Mouse (Mus musculus) lung, adult 2 months (tissue): ENCODE results near the gene Pomgnt2. TPM values are rescaled to one million over a fixed set of nuclear protein-coding genes. Genes with fewer than 3 reads are reported as not detected.

Experiments used
- DNase-seq: peaks from one replicate; pipeline ENCODE4 v3.0.0; 2022
- H3K4me1 ChIP-seq: fragments of 200-500 bp; 2 replicates; pipeline ENCODE4 v1.6.1; 2011; ENCODE audit warnings: low read length; ENCODE audit not compliant: control insufficient read depth, insufficient read depth
- H3K4me3 ChIP-seq: fragments of 200-500 bp; replicated peaks from 2 replicates; pipeline ENCODE3; 2011; ENCODE audit warnings: low read depth, mild to moderate bottlenecking, control low read depth, low read length; ENCODE audit errors: extremely low read depth
- CTCF ChIP-seq: fragments of 200-500 bp; IDR thresholded peaks from 2 replicates; pipeline ENCODE4 v1.5.1; 2011; ENCODE audit warnings: mild to moderate bottlenecking, low read length, control low read depth; ENCODE audit not compliant: insufficient read depth
- POLR2A ChIP-seq: fragments of 200-500 bp; IDR thresholded peaks from 2 replicates; pipeline ENCODE4 v1.6.1; 2011; ENCODE audit warnings: low read depth, mild to moderate bottlenecking, control low read depth, low read length, borderline replicate concordance; ENCODE audit errors: extremely low read depth
- WGBS: fragments of 180-500 bp; shearing (Covaris S2); methylation state at CpG from one replicate; pipeline ENCODE4 v1.1.7; 2018; 5-methylcytosine and 5-hydroxymethylcytosine counted together
- polyA plus RNA-seq: library from polyadenylated mRNA; depleted of rRNA; stranded (reverse); fragments of >200 nt; gene quantifications from 2 replicates; pipeline ENCODE4 v1.2.3, GENCODE M21; 2012

Gene Pomgnt2
- polyA plus RNA-seq, 1 experiment: 14.8 TPM

DNA sequence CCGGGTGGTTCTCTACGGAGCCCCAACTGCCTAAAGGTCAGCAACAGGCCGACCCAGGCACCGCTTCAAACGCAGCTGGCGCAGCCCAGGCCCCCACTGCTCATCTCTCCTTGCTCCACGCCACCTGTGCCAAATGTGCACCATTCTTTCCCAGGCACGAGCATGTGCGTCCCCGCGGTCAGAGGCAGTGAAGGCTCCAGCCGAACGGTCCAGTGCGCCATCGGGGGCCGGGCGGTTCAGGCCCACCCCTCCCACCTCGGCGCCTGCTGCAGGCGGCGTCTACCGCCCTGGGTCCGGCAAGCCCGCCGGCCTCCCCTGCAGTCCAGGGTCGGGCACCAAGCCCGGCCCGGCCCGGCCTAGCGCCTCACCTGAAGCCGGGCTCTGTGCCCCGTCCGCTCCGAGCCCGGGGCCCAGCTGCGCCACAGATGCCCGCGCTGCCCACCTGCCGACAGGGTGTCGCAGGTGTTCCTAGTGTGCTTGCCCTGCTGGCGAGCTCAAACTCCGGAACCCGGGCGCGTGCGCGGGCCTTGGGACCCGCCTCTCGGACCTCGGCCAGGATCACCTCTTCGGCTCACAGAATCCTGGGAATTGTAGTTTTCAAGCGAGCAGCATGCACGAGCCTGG is 1.3 kb downstream of the Pomgnt2 start:
- WGBS: 1% methylated on average over 53 of the region's 53 CpGs
- peaks cover 5% of the 10 kb centered on the region; the same call in 1 of the 2 replicates for H3K4me1 ChIP-seq
- peak; percentile 87 for DNase-seq
- no peak for TF ChIP-seq CTCF
- TF ChIP-seq POLR2A: peak; percentile 47; the same call in 1 of the 2 replicates
- peak overlapping the region; percentile 87 for H3K4me3 ChIP-seq

DNA sequence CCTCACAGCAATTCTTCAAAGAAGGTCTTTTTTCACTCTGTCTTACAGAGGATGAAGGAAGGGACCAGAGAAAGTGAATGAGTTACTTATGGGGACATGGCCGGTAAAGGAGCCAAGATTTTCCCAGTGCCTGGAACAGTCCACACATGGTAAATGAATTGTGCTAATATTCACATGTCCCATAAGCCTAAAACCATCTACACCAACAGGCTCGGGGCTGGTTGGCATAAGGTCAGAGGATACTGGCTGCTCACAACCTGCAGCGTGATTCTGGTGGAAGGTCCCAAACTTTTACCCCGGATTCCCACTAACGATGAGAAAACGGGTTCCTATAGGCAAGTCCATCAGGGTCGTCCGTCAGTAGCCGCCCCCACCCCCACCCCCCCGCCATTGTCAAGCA is 1.8 kb downstream of the Pomgnt2 start:
- no peak for DNase-seq
- Histone ChIP-seq H3K4me1 (peaks cover 5% of the 10 kb centered on the region; the same call in 1 of the 2 replicates), H3K4me3 (peak overlapping the region; percentile 87)
- 16% methylated on average over 10 of the region's 10 CpGs for WGBS
- no peak for TF ChIP-seq POLR2A
- TF ChIP-seq CTCF: no peak

DNA sequence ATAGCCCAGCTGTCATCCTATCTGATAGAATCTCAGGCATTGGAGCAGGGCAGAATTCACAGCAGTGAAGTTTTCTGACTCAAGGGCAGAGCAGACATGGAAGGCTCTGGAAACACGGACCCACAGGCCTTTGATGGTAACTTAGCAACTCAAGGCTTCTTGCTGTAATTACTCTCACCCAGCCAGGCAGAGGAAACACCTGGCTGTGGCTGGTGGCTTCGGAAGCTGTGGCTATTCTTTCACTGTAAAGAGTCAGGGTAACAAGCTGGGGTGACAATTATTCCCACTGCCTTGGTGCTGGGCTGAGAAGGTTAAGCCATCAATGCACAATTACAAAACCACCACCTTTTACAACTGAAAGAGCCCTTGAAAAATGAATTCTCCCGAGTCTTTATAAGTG is 3.9 kb downstream of the Pomgnt2 start:
- WGBS: 60% methylated on average over 3 of the region's 3 CpGs
- peaks cover 5% of the 10 kb centered on the region; the same call in 1 of the 2 replicates for H3K4me1 ChIP-seq
- no peak for DNase-seq
- TF ChIP-seq POLR2A (no peak), CTCF (no peak)
- H3K4me3 ChIP-seq: no peak overlapping the region

DNA sequence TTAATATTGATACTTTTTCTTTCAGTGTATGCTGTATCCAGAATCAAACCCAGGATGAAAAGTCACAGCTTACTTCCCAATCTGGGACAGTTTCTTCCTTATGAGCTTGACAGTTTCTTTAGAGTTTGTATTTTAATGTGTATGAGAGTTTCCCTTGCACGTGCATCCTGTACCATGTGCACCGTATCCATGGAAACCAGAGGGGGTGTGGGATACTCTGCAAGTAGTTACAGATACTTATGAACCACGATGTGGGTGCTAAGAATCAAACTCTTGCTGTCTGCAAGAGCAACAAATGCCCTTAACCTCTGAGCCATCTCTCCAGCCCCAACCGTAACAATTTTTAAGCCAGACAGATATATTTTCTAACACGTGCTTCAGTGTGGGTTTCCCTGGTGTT is 5.9 kb downstream of the Pomgnt2 start:
- WGBS: 62% methylated on average over 5 of the region's 5 CpGs
- Histone ChIP-seq H3K4me1 (peaks cover 5% of the 10 kb centered on the region; the same call in 1 of the 2 replicates), H3K4me3 (no peak overlapping the region)
- TF ChIP-seq POLR2A: no peak
- no peak for TF ChIP-seq CTCF
- DNase-seq: no peak

DNA sequence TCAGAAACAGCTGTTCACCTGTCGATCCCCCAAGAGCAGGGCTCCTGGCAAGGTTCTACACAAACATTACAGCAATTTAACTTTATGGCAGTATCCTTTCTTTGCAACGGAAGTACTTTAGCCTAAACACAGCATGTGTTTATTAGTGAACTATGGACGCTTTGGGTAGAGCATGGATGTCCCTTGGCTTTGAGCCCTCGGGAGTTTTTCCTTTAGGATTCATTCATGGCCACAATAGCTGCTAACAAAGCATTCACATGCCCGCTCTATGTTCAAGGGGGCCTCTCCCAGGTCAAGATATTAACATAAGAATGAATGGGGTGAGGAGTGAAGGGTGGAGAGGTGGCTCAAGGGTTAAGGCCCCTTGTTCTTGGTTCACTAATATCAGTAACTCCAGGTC is 7.4 kb downstream of the Pomgnt2 start:
- no peaks in the 10 kb centered on the region for H3K4me1 ChIP-seq
- no peak overlapping the region for H3K4me3 ChIP-seq
- WGBS: 58% methylated on average over 5 of the region's 5 CpGs
- TF ChIP-seq POLR2A (no peak), CTCF (no peak)
- no peak for DNase-seq

DNA sequence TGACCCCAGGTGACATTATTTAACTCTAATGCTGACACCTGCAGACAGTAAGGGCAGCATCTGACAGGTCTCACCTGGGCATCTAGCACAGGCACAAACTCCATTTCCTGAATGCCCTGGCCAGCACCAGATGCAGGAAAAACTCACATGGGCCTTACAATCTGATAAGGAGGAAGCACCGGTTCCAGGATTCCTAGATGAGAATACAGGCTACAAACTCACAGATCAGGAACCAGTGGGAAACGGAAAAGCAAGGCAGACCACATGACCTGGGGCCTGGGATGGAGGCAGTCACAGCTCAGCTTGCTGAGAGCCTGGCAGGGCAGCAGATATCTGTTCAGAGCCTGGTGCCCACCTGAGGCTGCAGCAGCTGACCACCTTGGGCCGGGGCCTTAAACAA is 8.0 kb downstream of the Pomgnt2 start:
- no peak for DNase-seq
- no peak for TF ChIP-seq POLR2A
- TF ChIP-seq CTCF: no peak
- 60% methylated on average over 3 of the region's 3 CpGs for WGBS
- Histone ChIP-seq H3K4me3 (no peak overlapping the region), H3K4me1 (no peaks in the 10 kb centered on the region)

DNA sequence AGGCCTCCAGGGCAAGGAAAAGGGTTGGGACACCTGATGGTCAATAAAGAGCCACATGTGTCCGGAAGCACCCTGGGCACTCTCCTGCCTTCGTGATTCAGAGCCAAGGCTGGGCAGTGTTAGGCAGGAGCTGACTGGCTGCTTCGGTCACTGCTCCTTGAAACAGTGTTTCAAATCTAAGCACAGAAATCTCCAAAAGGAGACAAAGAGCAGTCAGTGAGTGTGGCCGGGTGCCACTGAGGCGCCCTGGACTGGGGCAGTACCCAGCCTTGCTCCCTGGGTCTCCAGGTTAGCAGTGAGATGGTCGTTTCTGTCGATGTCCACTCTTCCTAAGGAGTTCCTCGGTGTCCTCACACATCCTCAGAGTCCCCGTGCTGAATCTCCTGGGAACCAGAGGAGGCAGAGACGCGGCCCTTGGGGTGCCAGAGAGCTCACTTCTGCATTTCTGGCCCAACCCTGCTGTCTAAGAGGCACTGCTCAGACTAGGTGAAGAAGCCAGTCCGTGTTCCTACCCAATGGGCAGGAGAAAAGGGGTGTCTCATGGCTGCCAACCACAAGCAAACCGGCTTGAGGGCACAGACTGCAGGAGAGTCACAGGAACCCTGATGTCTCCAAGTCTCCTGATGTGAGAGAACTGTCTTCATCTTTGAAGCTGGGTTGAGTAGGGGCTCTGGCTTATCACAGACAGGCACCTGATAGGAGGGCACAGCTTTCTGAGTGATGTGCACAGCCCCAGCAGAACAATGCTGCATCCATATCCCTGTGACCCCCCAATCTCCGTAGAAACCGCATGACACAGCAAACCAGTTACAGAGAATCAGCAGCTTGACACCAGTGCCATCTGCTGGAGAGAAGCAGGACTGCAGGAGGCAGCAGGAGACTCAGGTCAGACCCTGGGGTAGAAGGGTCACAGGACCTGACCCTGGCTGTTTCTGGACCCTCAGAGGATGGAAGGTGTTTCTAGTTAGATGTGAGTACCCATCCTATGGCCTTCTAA is 12.1 kb downstream of the Pomgnt2 start:
- WGBS: 63% methylated on average over 15 of the region's 15 CpGs
- Histone ChIP-seq H3K4me1 (no peaks in the 10 kb centered on the region), H3K4me3 (no peak overlapping the region)
- TF ChIP-seq CTCF (peak; percentile 99), POLR2A (no peak)
- DNase-seq: peak; percentile 73

DNA sequence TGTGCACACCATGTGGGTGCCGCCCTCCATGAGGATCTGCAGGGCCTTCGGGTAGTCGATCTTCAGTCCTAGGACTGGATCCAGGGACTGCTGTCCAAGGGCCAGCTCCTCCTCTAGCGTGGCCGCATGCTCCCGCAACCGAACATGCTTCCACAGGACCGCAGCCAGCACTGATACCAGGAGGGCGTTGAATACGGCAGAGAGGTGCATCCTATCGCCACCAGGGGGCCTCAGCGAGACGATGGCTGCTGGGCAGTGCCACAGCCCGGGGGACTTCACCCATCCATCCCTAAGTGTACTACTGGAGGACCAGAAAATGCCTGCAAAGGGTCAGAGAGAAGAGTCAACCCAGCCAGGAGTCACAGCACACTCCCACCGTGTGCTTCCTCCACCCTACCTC is 13.4 kb downstream of the Pomgnt2 start:
- WGBS: 35% methylated on average over 15 of the region's 15 CpGs
- TF ChIP-seq CTCF (peak; percentile 83), POLR2A (no peak)
- peak; percentile 72 for DNase-seq
- H3K4me1 ChIP-seq: no peaks in the 10 kb centered on the region
- H3K4me3 ChIP-seq: no peak overlapping the region

DNA sequence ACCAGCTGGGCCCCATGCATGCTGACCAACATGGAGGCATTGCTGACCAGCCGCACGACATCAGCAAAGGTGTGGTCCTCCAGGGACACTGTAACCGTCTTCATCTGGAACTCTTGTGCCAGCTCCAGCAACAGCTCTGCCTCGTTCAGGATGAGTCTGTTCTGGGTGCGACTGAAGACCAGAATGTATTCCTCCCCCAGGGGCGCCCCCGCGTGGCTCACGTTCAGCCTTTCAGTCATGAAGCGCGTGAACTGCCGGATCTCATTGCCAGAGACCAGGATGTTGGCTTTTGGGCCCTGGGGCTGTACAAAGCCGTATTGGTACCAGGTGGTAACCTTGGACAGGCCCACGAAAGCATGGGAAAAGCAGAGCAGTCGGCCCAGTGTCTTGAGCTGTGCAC is 14.2 kb downstream of the Pomgnt2 start:
- WGBS: 89% methylated on average over 15 of the region's 15 CpGs

DNA sequence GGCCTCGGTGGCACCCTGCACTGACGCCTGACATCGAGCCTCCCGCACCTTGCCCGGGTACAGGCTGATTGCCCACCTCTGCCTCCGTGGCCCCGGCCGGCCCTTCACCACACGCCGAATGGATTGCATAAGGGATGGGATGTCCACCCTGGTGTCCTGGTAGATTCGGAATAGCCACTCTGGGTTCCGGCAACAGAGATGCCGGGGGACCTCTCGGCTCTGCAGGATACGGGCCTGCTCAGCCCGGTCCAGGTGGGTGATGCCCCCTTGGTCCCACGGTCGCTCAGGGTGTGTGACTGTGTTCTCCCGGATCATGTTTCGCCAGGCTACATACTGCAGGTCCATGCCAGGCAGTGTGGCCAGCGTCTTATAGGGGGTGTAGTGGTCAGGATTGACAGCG is 14.7 kb downstream of the Pomgnt2 start:
- 96% methylated on average over 22 of the region's 22 CpGs for WGBS
- no peaks in the 10 kb centered on the region for H3K4me1 ChIP-seq

More for the DNA sequence above, 14.2 kb downstream of the Pomgnt2 start:
- DNase-seq: no peak
- TF ChIP-seq POLR2A: no peak
- TF ChIP-seq CTCF: no peak
- Histone ChIP-seq H3K4me1 (no peaks in the 10 kb centered on the region), H3K4me3 (no peak overlapping the region)

More for the DNA sequence above, 14.7 kb downstream of the Pomgnt2 start:
- no peak overlapping the region for H3K4me3 ChIP-seq
- no peak for DNase-seq
- TF ChIP-seq POLR2A (no peak), CTCF (no peak)
